Mouse (Mus musculus) cerebellum, adult 9-10 months (tissue): ENCODE data around the gene Sin3b.

Experiments
- DNase-seq: peaks from one replicate; pipeline ENCODE4 v3.0.0; 2022

The Sin3b gene

DNA sequence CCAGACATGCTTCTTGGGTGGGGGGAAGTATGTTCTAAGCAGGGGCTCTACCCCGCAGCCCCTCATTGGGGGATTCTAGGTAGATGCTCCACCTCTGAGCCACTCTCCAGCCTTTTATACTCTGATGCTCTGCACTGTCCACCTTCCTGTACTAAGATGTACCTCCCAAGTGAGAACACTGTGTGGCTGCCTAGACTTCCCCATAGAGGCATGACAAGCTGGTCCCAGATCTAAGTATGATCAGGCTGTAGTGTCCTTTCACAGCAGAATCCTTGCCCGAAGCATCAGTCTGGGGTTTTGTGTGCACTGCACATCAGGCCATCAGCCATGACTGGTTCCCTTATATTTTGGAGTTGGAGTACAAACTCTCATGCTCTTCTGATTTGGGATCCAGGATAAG is 32.9 kb downstream of the Sin3b start:
- DNase-seq = no peak

GRCm38 (mm10) chr8:72756771-72757390 is 33.8 kb downstream of the Sin3b start:
- no peak for DNase-seq

- no peak for DNase-seq
These were observed 34.5 kb downstream of the Sin3b start for GRCm38 (mm10) chr8:72757426-72758195.

- DNase-seq = no peak
These were observed 35.2 kb downstream of the Sin3b start for GRCm38 (mm10) chr8:72758310-72758709.

GRCm38 (mm10) chr8:72760216-72760615 is 37.1 kb downstream of the Sin3b start:
- DNase-seq = no peak

DNA sequence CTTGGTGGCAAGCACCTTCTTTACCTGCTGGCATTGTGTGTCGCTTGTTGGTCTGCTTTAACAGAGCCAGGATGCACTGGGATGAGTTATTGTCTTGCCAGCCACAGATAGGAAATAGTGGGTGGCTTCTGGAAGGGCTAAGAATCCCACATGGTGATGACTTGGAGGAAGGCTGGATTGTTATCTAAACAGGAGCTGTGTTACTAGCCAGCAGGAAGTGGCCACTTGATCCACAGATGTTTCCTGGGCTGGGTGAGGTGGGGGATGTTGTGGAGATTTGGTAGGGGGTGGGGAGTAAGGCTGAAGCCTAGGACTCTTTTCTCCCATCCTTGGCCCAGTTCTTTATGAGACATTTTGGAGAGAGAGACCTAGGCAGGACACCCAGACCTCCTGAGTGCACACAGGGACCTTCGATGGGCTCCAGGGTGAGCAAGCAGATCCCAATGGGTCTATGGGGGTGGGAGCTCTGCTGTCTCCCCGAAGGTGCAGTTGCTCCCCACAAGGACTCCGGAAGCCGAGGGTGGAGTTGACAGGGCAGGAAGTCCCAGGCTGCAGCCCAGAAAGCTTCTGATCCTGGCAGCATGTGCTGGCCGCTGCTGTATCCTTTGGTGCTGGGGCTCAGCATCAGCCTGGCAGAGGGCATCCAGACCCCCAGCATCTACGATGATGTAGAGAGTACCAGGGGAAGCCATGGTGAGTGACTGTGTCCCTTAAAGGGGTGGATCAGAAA is 38.4 kb downstream of the Sin3b start, which contains the start of gene F2rl3:
Gene F2rl3 (plus strand): TSS at position 559 of the 730 bp plus-strand sequence.
- no peak for DNase-seq

- DNase-seq = no peak
These were observed 39.2 kb downstream of the Sin3b start for GRCm38 (mm10) chr8:72762306-72762705.

GRCm38 (mm10) chr8:72765696-72766095 is 42.6 kb downstream of the Sin3b start:
- DNase-seq = no peak

DNA sequence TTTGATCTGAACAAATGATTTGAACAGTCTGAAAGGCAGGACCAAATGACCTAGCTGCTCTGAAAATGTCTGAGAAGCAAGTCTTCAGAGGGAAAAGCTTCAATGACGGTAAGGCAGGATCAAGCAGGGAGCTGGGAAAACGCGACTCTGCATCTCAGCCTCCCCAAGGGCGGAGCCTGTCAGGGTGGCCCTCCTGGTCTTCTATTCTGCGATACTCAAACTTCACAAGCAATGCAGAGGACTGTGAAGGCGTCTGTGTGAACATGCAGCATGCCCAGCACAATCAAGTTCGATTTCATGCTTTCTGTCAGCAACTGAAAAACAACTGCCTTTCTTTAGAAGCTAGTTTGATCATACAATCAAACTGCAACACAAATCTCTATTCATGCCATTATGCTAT is 43.7 kb downstream of the Sin3b start:
- DNase-seq = no peak

- DNase-seq = no peak
These were observed 54.7 kb downstream of the Sin3b start for GRCm38 (mm10) chr8:72777797-72778196.

GRCm38 (mm10) chr8:72780644-72781043 is 57.6 kb downstream of the Sin3b start:
- no peak for DNase-seq

GRCm38 (mm10) chr8:72801583-72801982 is 78.5 kb downstream of the Sin3b start:
- no peak for DNase-seq
